Mouse (Mus musculus): ENCODE data around the gene Ndufs8. TPM values are rescaled to one million over a fixed set of nuclear protein-coding genes. Genes with fewer than 3 reads are reported as not detected.

The Ndufs8 gene
- polyA plus RNA-seq, 1 experiment from 2014 or later = 417 TPM

- Histone ChIP-seq H3K9me3 (replicated peaks; ENCODE audit: low read length) (no peaks in the 10 kb centered on the region), H3K27ac (no peak overlapping the region), H3K4me3 (replicated peaks; ENCODE audit: low read depth, low read length) (no peak overlapping the region), H3K27me3 (ENCODE audit: insufficient read depth, low read length) (no peaks in the 10 kb centered on the region), H3K4me1 (replicated peaks; ENCODE audit: insufficient read depth, low read length) (no peaks in the 10 kb centered on the region), H3K4me2 (ENCODE audit: low read length) (no peak overlapping the region), H3K9ac (ENCODE audit: low read depth, low read length) (no peak overlapping the region), H3K36me3 (ENCODE audit: insufficient read depth, low read length) (peaks cover 72% of the 10 kb centered on the region)
- WGBS = 86% methylated on average over 2 of the region's 2 CpGs
- no peak for TF ChIP-seq CTCF (IDR thresholded peaks at IDR 0.05; ENCODE audit: low read depth)
- DNase-seq (ENCODE audit: low spot score) (no peak), ATAC-seq (replicated peaks; ENCODE audit: low FRiP score, low read depth) (no peak; the same call in 1 of the 2 replicates)
Observed at GRCm38 (mm10) chr19:3894294-3894693, 18.3 kb downstream of the Ndufs8 start.

DNA sequence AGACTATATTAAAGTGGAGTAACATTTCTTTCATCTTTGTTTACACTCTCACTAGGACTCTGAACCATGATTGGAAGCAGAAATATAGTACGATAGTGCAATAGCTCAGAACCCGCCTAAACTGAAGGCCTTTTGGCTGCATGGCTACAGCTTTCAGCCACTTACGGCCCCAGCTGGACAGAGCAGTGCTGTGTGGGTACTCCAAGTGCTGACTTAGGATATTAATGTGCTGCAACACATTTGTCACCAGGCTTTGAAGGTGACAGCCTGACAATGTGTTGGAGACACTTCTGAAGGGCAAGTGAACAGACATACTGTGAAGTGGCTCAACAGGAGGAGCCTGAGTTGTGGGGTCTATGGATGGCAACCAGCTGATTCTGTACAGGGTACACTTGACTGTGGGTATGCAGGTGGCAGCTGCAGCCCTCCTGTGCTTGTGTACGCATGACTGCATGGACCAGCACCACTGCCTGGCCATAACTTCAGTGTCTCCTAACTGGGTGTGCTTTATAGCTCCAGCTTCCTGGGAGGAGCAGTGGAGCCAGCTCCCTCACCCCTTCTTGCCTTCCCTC lies 18.9 kb downstream of the Ndufs8 start:
- no peaks in the 10 kb centered on the region for H3K27me3 ChIP-seq (ENCODE audit: insufficient read depth, low read length)
- no peak overlapping the region for H3K4me2 ChIP-seq (ENCODE audit: low read length)
- H3K9me3 ChIP-seq (replicated peaks; ENCODE audit: low read length) = no peaks in the 10 kb centered on the region
- WGBS = 86% methylated on average over 4 of the region's 4 CpGs
- TF ChIP-seq CTCF (IDR thresholded peaks at IDR 0.05; ENCODE audit: low read depth) = no peak
- H3K27ac ChIP-seq = no peak overlapping the region
- no peak overlapping the region for H3K9ac ChIP-seq (ENCODE audit: low read depth, low read length)
- H3K4me1 ChIP-seq (replicated peaks; ENCODE audit: insufficient read depth, low read length) = no peaks in the 10 kb centered on the region
- no peak for ATAC-seq (replicated peaks; ENCODE audit: low FRiP score, low read depth)
- H3K36me3 ChIP-seq (ENCODE audit: insufficient read depth, low read length) = peaks cover 76% of the 10 kb centered on the region
- DNase-seq (ENCODE audit: low spot score) = no peak
- H3K4me3 ChIP-seq (replicated peaks; ENCODE audit: low read depth, low read length) = no peak overlapping the region

- Histone ChIP-seq H3K4me2 (ENCODE audit: low read length) (no peak overlapping the region), H3K9me3 (replicated peaks; ENCODE audit: low read length) (no peaks in the 10 kb centered on the region), H3K27ac (no peak overlapping the region), H3K36me3 (ENCODE audit: insufficient read depth, low read length) (peaks cover 65% of the 10 kb centered on the region), H3K4me1 (replicated peaks; ENCODE audit: insufficient read depth, low read length) (no peaks in the 10 kb centered on the region), H3K9ac (ENCODE audit: low read depth, low read length) (no peak overlapping the region), H3K4me3 (replicated peaks; ENCODE audit: low read depth, low read length) (no peak overlapping the region), H3K27me3 (ENCODE audit: insufficient read depth, low read length) (no peaks in the 10 kb centered on the region)
- ATAC-seq (replicated peaks; ENCODE audit: low FRiP score, low read depth) (no peak), DNase-seq (ENCODE audit: low spot score) (peak; percentile 44)
- TF ChIP-seq CTCF (IDR thresholded peaks at IDR 0.05; ENCODE audit: low read depth) = peak; percentile 66
- 76% methylated on average over 8 of the region's 8 CpGs for WGBS
Observed at GRCm38 (mm10) chr19:3890181-3890580, 22.4 kb downstream of the Ndufs8 start.

DNA sequence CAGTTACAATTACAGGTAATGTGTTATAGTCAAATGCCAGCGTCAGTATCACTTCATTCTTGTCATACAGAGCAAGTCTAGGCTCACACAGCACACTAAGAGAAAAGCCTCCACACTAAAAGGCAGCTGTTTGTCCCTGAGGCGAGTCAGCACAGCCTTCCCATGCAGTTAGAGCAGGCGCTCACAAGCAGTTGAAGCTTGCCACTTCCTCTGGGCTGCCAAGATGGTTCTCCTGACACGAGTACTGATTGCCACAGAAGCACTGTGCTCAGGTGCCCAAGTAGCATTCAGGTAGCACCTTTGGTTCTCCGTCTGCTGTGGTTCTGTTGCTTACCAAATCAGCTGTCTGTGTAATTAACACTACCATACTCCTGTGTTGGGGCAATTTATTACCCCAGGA lies 23.5 kb downstream of the Ndufs8 start:
- Histone ChIP-seq H3K4me3 (replicated peaks; ENCODE audit: low read depth, low read length) (no peak overlapping the region), H3K9me3 (replicated peaks; ENCODE audit: low read length) (no peaks in the 10 kb centered on the region), H3K36me3 (ENCODE audit: insufficient read depth, low read length) (peaks cover 58% of the 10 kb centered on the region), H3K4me1 (replicated peaks; ENCODE audit: insufficient read depth, low read length) (no peaks in the 10 kb centered on the region), H3K9ac (ENCODE audit: low read depth, low read length) (no peak overlapping the region), H3K27ac (no peak overlapping the region), H3K27me3 (ENCODE audit: insufficient read depth, low read length) (no peaks in the 10 kb centered on the region), H3K4me2 (ENCODE audit: low read length) (no peak overlapping the region)
- TF ChIP-seq CTCF (IDR thresholded peaks at IDR 0.05; ENCODE audit: low read depth) = no peak
- 92% methylated on average over 5 of the region's 5 CpGs for WGBS
- no peak for DNase-seq (ENCODE audit: low spot score)
- ATAC-seq (replicated peaks; ENCODE audit: low FRiP score, low read depth) = no peak

DNA sequence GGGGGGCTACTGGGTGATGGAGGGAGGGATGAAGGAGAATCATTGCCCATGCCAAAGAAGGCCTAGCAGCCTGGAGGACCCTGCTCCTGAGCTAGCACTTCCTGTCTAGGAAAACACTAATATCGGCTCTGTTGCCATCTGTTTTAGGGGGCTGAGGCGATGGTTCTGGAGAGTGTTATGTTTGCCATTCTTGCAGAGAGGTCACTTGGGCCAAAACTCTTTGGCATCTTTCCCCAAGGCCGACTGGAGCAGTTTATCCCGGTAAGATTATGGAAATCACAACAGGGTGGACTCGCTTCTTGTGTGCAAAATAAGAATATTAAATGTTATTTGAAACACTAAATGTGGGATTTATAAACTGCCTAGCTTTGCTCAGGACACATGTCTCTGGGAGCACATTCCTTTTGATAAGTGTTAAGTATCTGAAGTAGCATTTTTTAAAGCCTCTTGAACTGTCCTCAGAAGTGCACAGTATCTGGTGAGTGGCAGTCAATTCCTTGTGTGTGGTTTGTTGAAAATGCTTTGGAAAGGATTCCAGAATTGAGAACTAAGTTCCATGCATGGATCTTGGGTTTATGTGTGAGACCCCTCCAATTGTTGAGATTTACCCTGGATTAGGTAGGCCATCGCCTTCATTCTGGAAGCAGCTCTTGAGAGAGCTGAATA lies 28.1 kb downstream of the Ndufs8 start:
- no peak for ATAC-seq (replicated peaks; ENCODE audit: low FRiP score, low read depth)
- no peak overlapping the region for H3K9ac ChIP-seq (ENCODE audit: low read depth, low read length)
- no peaks in the 10 kb centered on the region for H3K4me1 ChIP-seq (replicated peaks; ENCODE audit: insufficient read depth, low read length)
- DNase-seq (ENCODE audit: low spot score) = no peak
- no peak for TF ChIP-seq CTCF (IDR thresholded peaks at IDR 0.05; ENCODE audit: low read depth)
- no peak overlapping the region for H3K4me2 ChIP-seq (ENCODE audit: low read length)
- 75% methylated on average over 6 of the region's 6 CpGs for WGBS
- H3K9me3 ChIP-seq (replicated peaks; ENCODE audit: low read length) = no peaks in the 10 kb centered on the region
- no peak overlapping the region for H3K4me3 ChIP-seq (replicated peaks; ENCODE audit: low read depth, low read length)
- H3K27ac ChIP-seq = no peak overlapping the region
- H3K27me3 ChIP-seq (ENCODE audit: insufficient read depth, low read length) = no peaks in the 10 kb centered on the region
- peaks cover 24% of the 10 kb centered on the region for H3K36me3 ChIP-seq (ENCODE audit: insufficient read depth, low read length)

DNA sequence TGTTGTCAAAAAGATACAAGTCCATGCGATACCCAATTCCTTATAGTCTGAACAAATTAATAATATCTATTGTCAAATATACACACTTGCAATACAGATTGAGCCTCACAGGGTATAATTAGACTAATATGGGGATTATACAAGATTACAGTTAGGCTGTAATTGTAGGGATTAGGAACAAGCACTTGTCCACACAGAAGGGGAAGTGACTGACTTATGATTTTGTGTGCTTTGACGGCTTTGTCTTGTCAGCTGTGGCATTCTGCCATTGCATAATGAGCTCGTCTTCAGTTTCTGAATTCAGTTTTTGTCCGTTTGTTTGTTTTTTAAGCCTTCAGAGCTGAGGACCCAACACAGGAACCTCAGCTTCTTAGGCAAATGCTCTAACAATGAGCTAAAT lies 30.4 kb downstream of the Ndufs8 start:
- DNase-seq (ENCODE audit: low spot score) = no peak
- Histone ChIP-seq H3K4me3 (replicated peaks; ENCODE audit: low read depth, low read length) (no peak overlapping the region), H3K4me2 (ENCODE audit: low read length) (no peak overlapping the region), H3K9me3 (replicated peaks; ENCODE audit: low read length) (no peaks in the 10 kb centered on the region), H3K27me3 (ENCODE audit: insufficient read depth, low read length) (no peaks in the 10 kb centered on the region), H3K36me3 (ENCODE audit: insufficient read depth, low read length) (peaks cover 11% of the 10 kb centered on the region), H3K9ac (ENCODE audit: low read depth, low read length) (no peak overlapping the region), H3K27ac (no peak overlapping the region), H3K4me1 (replicated peaks; ENCODE audit: insufficient read depth, low read length) (no peaks in the 10 kb centered on the region)
- no peak for TF ChIP-seq CTCF (IDR thresholded peaks at IDR 0.05; ENCODE audit: low read depth)
- ATAC-seq (replicated peaks; ENCODE audit: low FRiP score, low read depth) = no peak
- WGBS = 82% methylated on average over 4 of the region's 4 CpGs

Measured in kidney, postnatal 0 days (tissue).